Mouse (Mus musculus) embryonic fibroblast, embryonic 13.5 days (primary cell): Measurements from ENCODE around the gene Gxylt2. TPM values are rescaled to one million over a fixed set of nuclear protein-coding genes. Genes with fewer than 3 reads are reported as not detected.

Experiments used
- H3K27ac ChIP-seq: 2 replicates; pipeline ENCODE4 v1.5.1; 2012; ENCODE audit warnings: low read length, control low read depth, inconsistent platforms; ENCODE audit not compliant: insufficient read depth
- H3K4me1 ChIP-seq: 2 replicates; pipeline ENCODE4 v1.6.1; 2011; ENCODE audit warnings: low read length; ENCODE audit not compliant: control insufficient read depth, insufficient read depth
- H3K4me3 ChIP-seq: 2 replicates; pipeline ENCODE4 v1.5.1; 2011; ENCODE audit warnings: mild to moderate bottlenecking, control low read depth, low read length; ENCODE audit not compliant: insufficient read depth
- CTCF ChIP-seq: IDR thresholded peaks from 2 replicates; pipeline ENCODE4 v1.5.1; 2011; ENCODE audit warnings: mild to moderate bottlenecking, control low read depth, low read length, moderate library complexity, borderline replicate concordance; ENCODE audit not compliant: insufficient read depth
- POLR2A ChIP-seq: IDR thresholded peaks from 2 replicates; pipeline ENCODE4 v1.6.1; 2011; ENCODE audit warnings: low read depth, mild to moderate bottlenecking, control low read depth, low read length, moderate library complexity
- polyA plus RNA-seq: library from polyadenylated mRNA; stranded (reverse); fragments of >200 nt; gene quantifications from 2 replicates; pipeline ENCODE4 v1.2.4, GENCODE M21; 2011; ENCODE audit warnings: low read depth; ENCODE audit not compliant: missing spikeins, insufficient read length

Gene Gxylt2
- polyA plus RNA-seq, 1 experiment = 73.4 TPM

GRCm38 (mm10) chr6:100686341-100686740 lies 18.2 kb upstream of the Gxylt2 start:
- H3K27ac ChIP-seq = no peak overlapping the region
- TF ChIP-seq POLR2A (no peak), CTCF (no peak)
- no peak overlapping the region for H3K4me3 ChIP-seq
- H3K4me1 ChIP-seq = no peaks in the 10 kb centered on the region

- Histone ChIP-seq H3K4me1 (peaks cover 3% of the 10 kb centered on the region; the same call in 1 of the 2 replicates), H3K4me3 (no peak overlapping the region), H3K27ac (no peak overlapping the region)
- TF ChIP-seq CTCF (no peak), POLR2A (no peak)
Measured at GRCm38 (mm10) chr6:100699986-100700385, 4.5 kb upstream of the Gxylt2 start.

GRCm38 (mm10) chr6:100700774-100701173 lies 3.8 kb upstream of the Gxylt2 start:
- H3K4me1 ChIP-seq = peaks cover 3% of the 10 kb centered on the region; the same call in 1 of the 2 replicates
- TF ChIP-seq CTCF (no peak), POLR2A (no peak)
- H3K27ac ChIP-seq = no peak overlapping the region
- no peak overlapping the region for H3K4me3 ChIP-seq

- H3K4me3 ChIP-seq = peak overlapping the region; percentile 84
- no peak overlapping the region for H3K27ac ChIP-seq
- TF ChIP-seq POLR2A = no peak
- TF ChIP-seq CTCF = no peak
- H3K4me1 ChIP-seq = peaks cover 12% of the 10 kb centered on the region
Measured at GRCm38 (mm10) chr6:100704197-100704573, 349 bp upstream of the Gxylt2 start.

GRCm38 (mm10) chr6:100705366-100705811 lies 855 bp downstream of the Gxylt2 start:
- H3K27ac ChIP-seq = peak overlapping the region; percentile 35
- peak overlapping the region; percentile 84 for H3K4me3 ChIP-seq
- TF ChIP-seq CTCF = no peak
- no peak; the same call in 1 of the 2 replicates for TF ChIP-seq POLR2A
- peaks cover 17% of the 10 kb centered on the region for H3K4me1 ChIP-seq

GRCm38 (mm10) chr6:100706861-100707260 lies 2.3 kb downstream of the Gxylt2 start:
- Histone ChIP-seq H3K27ac (peak overlapping the region; percentile 71), H3K4me1 (peaks cover 17% of the 10 kb centered on the region), H3K4me3 (peak overlapping the region; percentile 5)
- no peak for TF ChIP-seq CTCF
- no peak for TF ChIP-seq POLR2A

GRCm38 (mm10) chr6:100707557-100707956 lies 3.0 kb downstream of the Gxylt2 start:
- H3K4me1 ChIP-seq = peaks cover 17% of the 10 kb centered on the region
- H3K27ac ChIP-seq = peak overlapping the region; percentile 71
- no peak for TF ChIP-seq POLR2A
- no peak overlapping the region for H3K4me3 ChIP-seq

- Histone ChIP-seq H3K4me3 (no peak overlapping the region), H3K27ac (peak overlapping the region; percentile 71), H3K4me1 (peaks cover 17% of the 10 kb centered on the region)
- TF ChIP-seq POLR2A = no peak
- TF ChIP-seq CTCF = no peak
Measured at GRCm38 (mm10) chr6:100708248-100708647, 3.7 kb downstream of the Gxylt2 start.

GRCm38 (mm10) chr6:100708996-100709395 lies 4.5 kb downstream of the Gxylt2 start:
- TF ChIP-seq CTCF (no peak), POLR2A (no peak)
- H3K4me1 ChIP-seq = peaks cover 17% of the 10 kb centered on the region
- H3K4me3 ChIP-seq = no peak overlapping the region
- peak overlapping the region; percentile 71 for H3K27ac ChIP-seq

GRCm38 (mm10) chr6:100709483-100709882 lies 4.9 kb downstream of the Gxylt2 start:
- Histone ChIP-seq H3K27ac (peak overlapping the region; percentile 71), H3K4me3 (no peak overlapping the region), H3K4me1 (peaks cover 14% of the 10 kb centered on the region)
- TF ChIP-seq POLR2A (no peak), CTCF (no peak)

- peaks cover 14% of the 10 kb centered on the region for H3K4me1 ChIP-seq
- TF ChIP-seq POLR2A = no peak
- no peak for TF ChIP-seq CTCF
Measured at GRCm38 (mm10) chr6:100710170-100710569, 5.6 kb downstream of the Gxylt2 start.

More at GRCm38 (mm10) chr6:100710170-100710569, 5.6 kb downstream of the Gxylt2 start:
- H3K4me3 ChIP-seq = no peak overlapping the region
- H3K27ac ChIP-seq = peak overlapping the region; percentile 71
